Mouse (Mus musculus) midbrain, embryonic 15.5 days (tissue): Measurements from ENCODE around the gene Rpl36a-ps1. TPM values are rescaled to one million over a fixed set of nuclear protein-coding genes. Genes with fewer than 3 reads are reported as not detected.
"Not testable (repeated sequence)": the region's sequence is repeated elsewhere in the genome, so short reads cannot be mapped to it uniquely, and the experiment has no call there.

ENCODE experiments used
- ATAC-seq: fragments of 200-750 bp; cut with Nextera tagmentation; replicated peaks from 2 replicates; pipeline ENCODE4 v1.8.0; 2017; ENCODE audit warnings: moderate TSS enrichment
- H3K27ac ChIP-seq: fragments of 300-500 bp; sonication (generic); 2 replicates; pipeline ENCODE4 v1.5.1; 2015; ENCODE audit warnings: mild to moderate bottlenecking, inconsistent platforms
- H3K27me3 ChIP-seq: fragments of 300-500 bp; sonication (generic); replicated peaks from 2 replicates; pipeline ENCODE4 v1.6.1; 2015; ENCODE audit warnings: inconsistent platforms
- H3K36me3 ChIP-seq: fragments of 300-500 bp; sonication (generic); replicated peaks from 2 replicates; pipeline ENCODE4 v1.6.1; 2015; ENCODE audit warnings: inconsistent platforms
- H3K4me1 ChIP-seq: fragments of 300-500 bp; sonication (generic); 2 replicates; pipeline ENCODE4 v1.6.1; 2015; ENCODE audit warnings: inconsistent platforms
- H3K4me2 ChIP-seq: fragments of 300-500 bp; sonication (generic); 2 replicates; pipeline ENCODE4 v1.6.1; 2015; ENCODE audit warnings: inconsistent platforms, mild to moderate bottlenecking, moderate library complexity
- H3K4me3 ChIP-seq: fragments of 300-500 bp; sonication (generic); 2 replicates; pipeline ENCODE4 v1.5.1; 2015; ENCODE audit warnings: mild to moderate bottlenecking, inconsistent platforms
- H3K9ac ChIP-seq: fragments of 300-500 bp; sonication (generic); 2 replicates; pipeline ENCODE4 v1.6.1; 2015; ENCODE audit warnings: mild to moderate bottlenecking, inconsistent platforms
- H3K9me3 ChIP-seq: fragments of 300-500 bp; sonication (generic); 2 replicates; pipeline ENCODE4 v1.6.1; 2016; ENCODE audit warnings: inconsistent platforms
- WGBS: fragments of 180-500 bp; shearing (Covaris S2); methylation state at CpG from one replicate; pipeline ENCODE4 v1.1.7; 2015; ENCODE audit warnings: mixed read lengths; 5-methylcytosine and 5-hydroxymethylcytosine counted together
- polyA plus RNA-seq: library from polyadenylated mRNA; unstranded; fragments of >200 nt; fragmentation: Nextera tagmentation; extraction: Ambion mirVana; gene quantifications from 2 replicates; pipeline ENCODE4 v1.2.1, GENCODE M21; 2015

Rpl36a-ps1 gene
- not detected in 2 replicates for polyA plus RNA-seq

- H3K4me3 ChIP-seq: no peak within 1 kb of the TSS
- whole genome bisulfite sequencing: 82% methylated on average over 7 of the region's 7 CpGs
Measured at GRCm38 (mm10) chr14:98994218-98994617, at the start of gene Rpl36a-ps1. Rpl36a-ps1 (minus strand) TSS chr14:98994318.

GRCm38 (mm10) chr14:99043499-99043898 lies 49.4 kb upstream of the Rpl36a-ps1 start:
- Histone ChIP-seq H3K4me2 (peak overlapping the region; percentile 91; the same call in 1 of the 2 replicates), H3K9ac (no peak overlapping the region), H3K27me3 (no peaks in the 10 kb centered on the region), H3K36me3 (no peaks in the 10 kb centered on the region), H3K9me3 (no peaks in the 10 kb centered on the region), H3K4me1 (peaks cover 27% of the 10 kb centered on the region), H3K27ac (no peak overlapping the region), H3K4me3 (no peak overlapping the region)
- WGBS: 42% methylated on average over 1 of the region's 1 CpGs
- ATAC-seq: no peak

More at GRCm38 (mm10) chr14:98994218-98994617, at the start of gene Rpl36a-ps1:
- no peak for ATAC-seq
- no peaks in the 10 kb centered on the region for H3K9me3 ChIP-seq
- no peaks in the 10 kb centered on the region for H3K4me1 ChIP-seq
- H3K27me3 ChIP-seq: no peaks in the 10 kb centered on the region
- no peak within 1 kb of the TSS for H3K9ac ChIP-seq
- H3K36me3 ChIP-seq: no peaks in the 10 kb centered on the region
- H3K4me2 ChIP-seq: no peak within 1 kb of the TSS
- H3K27ac ChIP-seq: no peak within 1 kb of the TSS

DNA sequence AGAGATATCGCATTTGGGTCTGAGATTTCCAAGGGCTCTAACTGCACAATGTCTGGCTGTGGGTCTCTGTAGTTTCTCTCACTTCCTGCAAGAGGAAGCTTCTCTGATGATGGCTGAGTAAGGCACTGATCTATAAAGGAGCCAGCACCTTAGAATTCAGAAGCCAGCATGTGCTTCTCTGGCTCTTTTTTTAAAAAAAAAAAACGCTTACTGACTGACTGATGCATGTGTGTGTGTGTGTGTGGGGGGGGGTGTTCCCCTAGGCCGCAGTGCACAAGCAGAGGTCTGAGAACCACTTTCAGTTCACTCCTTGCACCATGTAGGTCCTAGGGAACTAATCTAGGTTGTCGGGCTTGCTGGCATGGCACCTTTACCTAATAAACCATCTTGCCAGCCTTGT lies 47.3 kb upstream of the Rpl36a-ps1 start:
- no peak for ATAC-seq
- no peaks in the 10 kb centered on the region for H3K9me3 ChIP-seq
- H3K4me2 ChIP-seq: no peak overlapping the region
- H3K27ac ChIP-seq: no peak overlapping the region
- no peak overlapping the region for H3K4me3 ChIP-seq
- no peak overlapping the region for H3K9ac ChIP-seq
- H3K27me3 ChIP-seq: no peaks in the 10 kb centered on the region
- 74% methylated on average over 4 of the region's 4 CpGs for WGBS
- H3K36me3 ChIP-seq: peaks cover 8% of the 10 kb centered on the region
- H3K4me1 ChIP-seq: peaks cover 21% of the 10 kb centered on the region

GRCm38 (mm10) chr14:99039308-99039707 lies 45.2 kb upstream of the Rpl36a-ps1 start:
- Histone ChIP-seq H3K4me1 (peaks cover 12% of the 10 kb centered on the region), H3K36me3 (peaks cover 12% of the 10 kb centered on the region)
- not testable (repeated sequence) for H3K27ac ChIP-seq, H3K9me3 ChIP-seq, H3K4me3 ChIP-seq, H3K9ac ChIP-seq, ATAC-seq, H3K27me3 ChIP-seq, H3K4me2 ChIP-seq
- 49% methylated on average over 5 of the region's 5 CpGs for WGBS

DNA sequence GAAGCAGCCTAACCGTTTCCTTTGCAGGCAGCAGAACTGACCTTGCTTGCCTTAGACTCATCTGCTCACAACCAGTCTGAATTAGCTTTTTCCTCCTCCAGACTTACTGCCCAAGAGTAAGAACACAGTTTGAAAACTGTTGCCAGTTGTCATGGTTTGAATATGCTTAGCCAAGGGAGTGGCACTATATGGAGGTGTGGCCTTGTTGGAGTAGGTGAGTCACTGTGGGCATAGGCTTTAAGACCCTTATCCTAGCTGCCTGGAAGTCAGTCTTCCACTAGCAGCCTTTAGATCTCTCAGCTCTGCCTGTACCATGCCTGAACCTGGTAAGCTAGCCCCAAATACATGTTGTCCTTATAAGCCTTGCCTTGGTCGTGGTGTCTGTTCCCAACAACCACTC lies 43.6 kb upstream of the Rpl36a-ps1 start:
- Histone ChIP-seq H3K27ac (no peak overlapping the region), H3K4me1 (peaks cover 4% of the 10 kb centered on the region), H3K9me3 (no peaks in the 10 kb centered on the region), H3K9ac (no peak overlapping the region), H3K4me2 (no peak overlapping the region), H3K4me3 (no peak overlapping the region), H3K36me3 (peaks cover 12% of the 10 kb centered on the region), H3K27me3 (no peaks in the 10 kb centered on the region)
- ATAC-seq: no peak
- WGBS: 76% methylated on average over 2 of the region's 2 CpGs

- 80% methylated on average over 4 of the region's 4 CpGs for WGBS
Measured at GRCm38 (mm10) chr14:99036039-99036438, 41.9 kb upstream of the Rpl36a-ps1 start.

DNA sequence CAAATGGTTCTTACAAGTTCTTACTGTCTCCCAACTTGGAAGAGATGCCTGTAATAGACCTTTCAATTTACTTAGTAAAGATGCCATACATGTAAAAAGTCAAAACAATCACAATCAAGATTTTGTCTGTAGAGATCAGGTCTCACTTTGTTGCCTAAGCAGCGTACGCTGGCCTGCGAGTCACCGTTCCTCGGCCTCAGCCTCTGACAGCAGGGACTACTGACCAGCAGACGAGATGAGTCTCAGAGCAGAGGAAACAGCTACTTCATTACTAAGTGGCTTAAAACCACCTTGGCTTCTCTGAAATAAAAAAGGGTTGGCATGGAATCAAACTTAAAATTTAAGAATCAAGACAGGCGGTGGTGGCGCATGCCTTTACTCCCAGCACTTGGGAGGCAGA lies 40.7 kb upstream of the Rpl36a-ps1 start:
- not testable (repeated sequence) for H3K9me3 ChIP-seq, H3K4me3 ChIP-seq, H3K9ac ChIP-seq, H3K27me3 ChIP-seq, H3K27ac ChIP-seq, H3K4me1 ChIP-seq, H3K4me2 ChIP-seq, ATAC-seq
- H3K36me3 ChIP-seq: peaks cover 12% of the 10 kb centered on the region
- 91% methylated on average over 8 of the region's 8 CpGs for WGBS

More at GRCm38 (mm10) chr14:99036039-99036438, 41.9 kb upstream of the Rpl36a-ps1 start:
- Histone ChIP-seq H3K27ac (no peak overlapping the region), H3K4me2 (no peak overlapping the region), H3K36me3 (peaks cover 12% of the 10 kb centered on the region), H3K9ac (no peak overlapping the region), H3K4me1 (peaks cover under 1% of the 10 kb centered on the region), H3K27me3 (no peaks in the 10 kb centered on the region), H3K4me3 (no peak overlapping the region), H3K9me3 (no peaks in the 10 kb centered on the region)
- ATAC-seq: no peak

GRCm38 (mm10) chr14:99032596-99032995 lies 38.5 kb upstream of the Rpl36a-ps1 start:
- 84% methylated on average over 5 of the region's 5 CpGs for WGBS
- no peak for ATAC-seq
- no peak overlapping the region for H3K27ac ChIP-seq
- peaks cover 7% of the 10 kb centered on the region; the same call in 1 of the 2 replicates for H3K36me3 ChIP-seq
- peaks cover 5% of the 10 kb centered on the region; the same call in 1 of the 2 replicates for H3K4me1 ChIP-seq
- H3K4me2 ChIP-seq: no peak overlapping the region
- no peaks in the 10 kb centered on the region for H3K27me3 ChIP-seq
- H3K9ac ChIP-seq: no peak overlapping the region
- H3K4me3 ChIP-seq: no peak overlapping the region
- no peaks in the 10 kb centered on the region for H3K9me3 ChIP-seq

DNA sequence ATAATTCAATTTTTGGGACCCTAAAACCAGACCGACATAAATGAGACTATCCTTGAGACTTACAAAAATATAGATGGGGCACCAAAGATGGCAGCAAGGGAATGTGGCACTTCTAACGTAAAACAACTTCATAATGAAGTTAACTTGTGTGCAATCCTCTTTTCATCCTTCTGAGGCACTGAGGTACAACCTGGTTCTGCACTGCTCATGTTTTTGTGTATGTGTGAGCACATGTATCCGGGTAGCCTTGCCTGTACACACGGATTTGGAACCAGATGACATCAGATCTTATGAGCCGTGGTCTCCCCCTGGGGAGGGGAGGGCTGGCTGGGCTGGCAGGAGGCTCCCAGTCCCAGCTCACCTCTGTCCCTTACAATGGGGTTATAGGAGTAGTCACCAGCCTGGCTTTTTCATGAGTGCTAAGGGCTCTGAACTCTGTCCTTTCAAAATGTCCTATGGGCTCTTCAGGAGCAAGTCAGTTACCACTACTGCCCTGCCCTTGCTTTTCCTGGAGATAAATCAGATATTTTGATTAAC lies 37.3 kb upstream of the Rpl36a-ps1 start:
- no peaks in the 10 kb centered on the region for H3K27me3 ChIP-seq
- peak; percentile 49; the same call in 1 of the 2 replicates for ATAC-seq

DNA sequence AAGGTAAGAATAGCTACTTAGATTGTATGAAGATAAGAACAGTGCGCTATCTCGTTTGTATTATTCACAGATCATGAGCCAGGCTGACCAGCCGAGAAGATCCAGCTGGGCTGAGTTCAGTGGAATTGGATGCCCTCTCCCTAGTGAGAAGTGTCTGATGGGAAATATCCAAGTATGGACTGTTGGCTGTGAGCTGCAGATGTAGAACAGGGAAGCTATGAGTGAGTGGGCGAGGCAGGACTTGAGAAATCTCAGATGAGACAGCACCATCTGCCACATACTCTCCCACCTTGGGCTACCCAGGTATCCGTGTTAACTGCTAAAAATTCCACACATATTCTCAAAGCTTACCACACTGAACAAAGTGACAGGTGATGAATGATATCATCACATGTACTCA lies 35.9 kb upstream of the Rpl36a-ps1 start:
- H3K4me1 ChIP-seq: peaks cover 5% of the 10 kb centered on the region; the same call in 1 of the 2 replicates
- H3K4me3 ChIP-seq: no peak overlapping the region
- H3K27me3 ChIP-seq: no peaks in the 10 kb centered on the region
- H3K27ac ChIP-seq: no peak overlapping the region
- H3K9me3 ChIP-seq: no peaks in the 10 kb centered on the region
- peak; percentile 5; the same call in 1 of the 2 replicates for ATAC-seq
- H3K9ac ChIP-seq: no peak overlapping the region
- no peaks in the 10 kb centered on the region for H3K36me3 ChIP-seq
- H3K4me2 ChIP-seq: no peak overlapping the region
- 80% methylated on average over 5 of the region's 5 CpGs for WGBS

More for the DNA sequence above, 37.3 kb upstream of the Rpl36a-ps1 start:
- no peak overlapping the region for H3K27ac ChIP-seq
- no peak overlapping the region for H3K9ac ChIP-seq
- peaks cover 5% of the 10 kb centered on the region; the same call in 1 of the 2 replicates for H3K4me1 ChIP-seq
- no peak overlapping the region for H3K4me2 ChIP-seq
- H3K36me3 ChIP-seq: peaks cover 4% of the 10 kb centered on the region; the same call in 1 of the 2 replicates
- H3K4me3 ChIP-seq: no peak overlapping the region
- H3K9me3 ChIP-seq: no peaks in the 10 kb centered on the region
- WGBS: 84% methylated on average over 5 of the region's 5 CpGs

- Histone ChIP-seq H3K36me3 (no peaks in the 10 kb centered on the region), H3K4me3 (peak overlapping the region; percentile 34), H3K4me1 (no peaks in the 10 kb centered on the region), H3K27me3 (no peaks in the 10 kb centered on the region), H3K9ac (0 out of 2 replicates have a peak overlapping the region, but pooled peaks have one; percentile 13), H3K9me3 (no peaks in the 10 kb centered on the region), H3K4me2 (peak overlapping the region; percentile 55), H3K27ac (no peak overlapping the region)
- WGBS: 33% methylated on average over 12 of the region's 12 CpGs
- ATAC-seq: peak; percentile 59
Measured at GRCm38 (mm10) chr14:99022346-99023086, 28.4 kb upstream of the Rpl36a-ps1 start.

- no peaks in the 10 kb centered on the region for H3K36me3 ChIP-seq
- H3K9ac ChIP-seq: no peak overlapping the region
- H3K9me3 ChIP-seq: no peaks in the 10 kb centered on the region
- no peak overlapping the region for H3K4me2 ChIP-seq
- 59% methylated on average over 10 of the region's 10 CpGs for WGBS
- no peaks in the 10 kb centered on the region for H3K4me1 ChIP-seq
- H3K27ac ChIP-seq: no peak overlapping the region
- no peaks in the 10 kb centered on the region for H3K27me3 ChIP-seq
- H3K4me3 ChIP-seq: no peak overlapping the region
- no peak for ATAC-seq
Measured at GRCm38 (mm10) chr14:99019136-99019808, 25.2 kb upstream of the Rpl36a-ps1 start.
